17 mouse cellular contexts compared by ENCODE assay signal in the genomic region with DNA sequence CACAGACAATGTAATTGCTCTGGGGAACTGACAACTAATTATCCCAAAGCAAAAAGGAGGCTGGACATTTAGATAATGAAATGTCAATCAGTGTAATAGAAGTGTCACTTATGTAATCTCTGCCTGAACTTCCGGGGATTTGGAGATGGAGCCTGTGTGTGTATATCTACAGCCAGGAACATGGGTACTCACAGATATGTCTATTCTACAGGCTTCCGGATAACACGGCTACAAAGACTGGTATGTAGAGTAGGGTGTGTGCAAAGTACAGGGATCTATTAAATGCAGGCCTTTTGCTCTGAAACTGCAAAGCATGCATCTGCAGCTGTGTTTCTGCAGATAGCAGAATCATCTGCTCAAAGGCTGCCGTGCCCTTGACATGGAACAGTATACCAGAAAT.
A peak's percentile ranks its signal among the peaks of the same experiment; 100 is the strongest.
DNase-seq lines count a peak whose midpoint lies in the region; ATAC-seq and TF ChIP-seq lines count a peak whose summit lies in the region.
"Had no signal": no experiment of that assay in that cellular context is flagged by ENCODE, and none has a peak within 500 bp of the region (broad histone marks: within the 10 kb centered on the region; RNA-seq: fewer than 3 reads in every experiment).

No protein-coding gene starts in this region.

- no peaks in the 10 kb centered on the region for H3K4me1 ChIP-seq in midbrain, embryonic 11.5 days (ENCODE audit: control insufficient read depth, insufficient read depth, low read length)
- H3K4me1 ChIP-seq in midbrain, embryonic 15.5 days, result no peaks in the 10 kb centered on the region
- H3K4me1 ChIP-seq in midbrain, postnatal 0 days (ENCODE audit: insufficient read depth, low read length), result no peaks in the 10 kb centered on the region
- H3K4me1 ChIP-seq: embryonic facial prominence, embryonic 10.5 days; heart, embryonic 13.5 days; intestine, embryonic 15.5 days had no signal

- H3K4me3 ChIP-seq in midbrain, embryonic 11.5 days (ENCODE audit: low read depth, low read length), result no peak overlapping the region
- no peak overlapping the region for H3K4me3 ChIP-seq in midbrain, embryonic 15.5 days
- no peak overlapping the region for H3K4me3 ChIP-seq in midbrain, postnatal 0 days (ENCODE audit: low read depth, low read length)
- H3K4me3 ChIP-seq: embryonic facial prominence, embryonic 10.5 days; heart, embryonic 13.5 days; intestine, embryonic 15.5 days had no signal

- H3K4me2 ChIP-seq in midbrain, embryonic 11.5 days, result no peak overlapping the region
- H3K4me2 ChIP-seq in midbrain, embryonic 15.5 days, result no peak overlapping the region
- H3K4me2 ChIP-seq in midbrain, postnatal 0 days (ENCODE audit: low read depth, low read length, poor library complexity, severe bottlenecking), result no peak overlapping the region
- H3K4me2 ChIP-seq: heart, embryonic 13.5 days; intestine, embryonic 15.5 days had no signal

- ATAC-seq in midbrain, embryonic 11.5 days (ENCODE audit: low FRiP score), result peak; percentile 51; the same call in 1 of the 2 replicates
- no peak for ATAC-seq in midbrain, embryonic 15.5 days (replicated peaks)
- ATAC-seq in midbrain, postnatal 0 days (ENCODE audit: low FRiP score), result no peak
- ATAC-seq: forebrain, postnatal 0 days; intestine, embryonic 15.5 days had no signal

- no peak overlapping the region for H3K9ac ChIP-seq in midbrain, embryonic 11.5 days (ENCODE audit: low read length)
- no peak overlapping the region for H3K9ac ChIP-seq in midbrain, embryonic 15.5 days
- 0 out of 2 replicates have a peak overlapping the region, but pooled peaks have one; percentile 13 for H3K9ac ChIP-seq in midbrain, postnatal 0 days (replicated peaks; ENCODE audit: low read length, poor library complexity, severe bottlenecking)
- H3K9ac ChIP-seq: forebrain, postnatal 0 days; heart, embryonic 13.5 days; intestine, embryonic 15.5 days had no signal

- no peaks in the 10 kb centered on the region for H3K27me3 ChIP-seq in midbrain, embryonic 11.5 days (ENCODE audit: control insufficient read depth, insufficient read depth, low read length)
- H3K27me3 ChIP-seq in midbrain, embryonic 15.5 days (replicated peaks), result no peaks in the 10 kb centered on the region
- no peaks in the 10 kb centered on the region for H3K27me3 ChIP-seq in midbrain, postnatal 0 days (ENCODE audit: insufficient read depth, low read length)
- H3K27me3 ChIP-seq: CH12.LX; heart, embryonic 13.5 days; intestine, embryonic 15.5 days had no signal

- TF ChIP-seq CTCF in brain, embryonic 14.5 days (IDR thresholded peaks at IDR 0.05; ENCODE audit: borderline replicate concordance, extremely low read depth, insufficient read depth, insufficient read length), result no peak
- no peak for TF ChIP-seq CTCF in midbrain, postnatal 0 days (IDR thresholded peaks at IDR 0.05)

- no peaks in the 10 kb centered on the region for H3K9me3 ChIP-seq in midbrain, embryonic 11.5 days (ENCODE audit: control insufficient read depth, low read length)
- H3K9me3 ChIP-seq in midbrain, embryonic 15.5 days, result no peaks in the 10 kb centered on the region
- no peaks in the 10 kb centered on the region for H3K9me3 ChIP-seq in midbrain, postnatal 0 days (ENCODE audit: low read length)
- H3K9me3 ChIP-seq: embryonic facial prominence, embryonic 10.5 days; heart, embryonic 13.5 days; intestine, embryonic 15.5 days had no signal

- H3K36me3 ChIP-seq in midbrain, embryonic 11.5 days (ENCODE audit: control insufficient read depth, insufficient read depth, low read length), result no peaks in the 10 kb centered on the region
- no peaks in the 10 kb centered on the region for H3K36me3 ChIP-seq in midbrain, embryonic 15.5 days (replicated peaks)
- no peaks in the 10 kb centered on the region for H3K36me3 ChIP-seq in midbrain, postnatal 0 days (ENCODE audit: insufficient read depth, low read length)
- H3K36me3 ChIP-seq: embryonic facial prominence, embryonic 10.5 days; heart, embryonic 13.5 days; intestine, embryonic 15.5 days had no signal

- no peak overlapping the region for H3K27ac ChIP-seq in midbrain, embryonic 11.5 days (ENCODE audit: low read depth, low read length)
- no peak overlapping the region for H3K27ac ChIP-seq in midbrain, embryonic 15.5 days
- H3K27ac ChIP-seq in midbrain, postnatal 0 days (ENCODE audit: low read depth, low read length), result no peak overlapping the region
- H3K27ac ChIP-seq: embryonic facial prominence, embryonic 10.5 days; heart, embryonic 13.5 days; intestine, embryonic 15.5 days had no signal

- 82% methylated on average over 4 of the region's 4 CpGs for WGBS in midbrain, embryonic 11.5 days
- WGBS in midbrain, embryonic 15.5 days, result 59% methylated on average over 4 of the region's 4 CpGs
- 61% methylated on average over 4 of the region's 4 CpGs for WGBS in midbrain, postnatal 0 days

- no peak for TF ChIP-seq POLR2A in brain, embryonic 14.5 days (IDR thresholded peaks at IDR 0.05; ENCODE audit: borderline replicate concordance, extremely low read depth, insufficient read depth, insufficient read length, poor library complexity, severe bottlenecking)

- DNase-seq in heart, adult 11 months, result peak; percentile 4
- DNase-seq in heart, adult 18-20 months, result no peak
- no peak for DNase-seq in midbrain, embryonic 11.5 days (ENCODE audit: low spot score, missing footprints)
- DNase-seq in brain, embryonic 14.5 days (ENCODE audit: low read depth), result peak; percentile 34
- DNase-seq in midbrain, postnatal 0 days (ENCODE audit: low spot score), result no peak
- DNase-seq: adrenal gland, adult 2 months; adrenal gland, postnatal 25 days; cerebellum, adult 2 months; cerebellum, postnatal 10 days; forebrain, postnatal 0 days; gastrocnemius, postnatal 14 days; heart, postnatal 36 days had no signal

Comparison
In these comparisons a context has a peak if more than half of its experiments do, and no peak if none do; other contexts are left out.
1. DNase-seq: peak in heart, adult 11 months (single experiment) and brain, embryonic 14.5 days (single experiment); none in heart, adult 18-20 months (0 of 2), midbrain, embryonic 11.5 days (single experiment) and midbrain, postnatal 0 days (single experiment).